Mouse (Mus musculus) kidney, adult 2 months (tissue): ENCODE data around the gene Tasp1.

Experiments used
- CTCF ChIP-seq: fragments of 200-500 bp; conservative IDR thresholded peaks from 2 replicates; pipeline ENCODE4 v1.5.1; 2011; ENCODE audit warnings: low read depth, mild to moderate bottlenecking, control low read depth, low read length, moderate library complexity, mixed read lengths; ENCODE audit not compliant: insufficient read depth, insufficient read length
- POLR2A ChIP-seq: fragments of 200-500 bp; IDR thresholded peaks from one replicate; pipeline ENCODE4 v1.6.1; 2011; ENCODE audit warnings: low read depth, low read length, control low read depth

- TF ChIP-seq POLR2A (no peak), CTCF (no peak)
These were observed 190.7 kb downstream of the Tasp1 start for GRCm38 (mm10) chr2:139875876-139876275.
